Mouse (Mus musculus) thymus, postnatal 36 days (tissue): ENCODE measurements around the gene 2210407C18Rik.

Experiments used
- DNase-seq, 2 experiments: peaks; one replicate each; pipeline ENCODE4 v3.0.0; 2022; ENCODE audit warnings: mixed read lengths in 2 of 2

The 2210407C18Rik gene

DNA sequence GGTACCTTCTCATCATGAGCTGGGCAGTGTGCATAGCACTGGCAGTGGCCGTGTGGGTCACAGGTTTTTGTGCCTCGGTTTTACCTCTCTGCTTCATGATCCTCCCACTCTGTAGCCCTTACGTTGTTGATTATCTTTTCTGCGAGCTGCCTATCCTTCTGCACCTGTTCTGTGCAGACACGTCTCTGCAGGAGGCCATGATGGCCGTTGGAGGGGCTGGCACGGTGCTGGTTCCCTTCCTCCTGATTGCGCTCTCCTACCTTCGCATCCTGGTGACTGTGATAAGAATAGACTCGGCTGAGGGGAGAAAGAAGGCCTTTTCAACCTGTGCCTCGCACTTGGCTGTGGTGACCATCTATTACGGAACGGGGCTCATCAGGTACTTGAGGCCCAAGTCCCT, 18.0 kb downstream of the 2210407C18Rik start:
- no peak for DNase-seq

DNA sequence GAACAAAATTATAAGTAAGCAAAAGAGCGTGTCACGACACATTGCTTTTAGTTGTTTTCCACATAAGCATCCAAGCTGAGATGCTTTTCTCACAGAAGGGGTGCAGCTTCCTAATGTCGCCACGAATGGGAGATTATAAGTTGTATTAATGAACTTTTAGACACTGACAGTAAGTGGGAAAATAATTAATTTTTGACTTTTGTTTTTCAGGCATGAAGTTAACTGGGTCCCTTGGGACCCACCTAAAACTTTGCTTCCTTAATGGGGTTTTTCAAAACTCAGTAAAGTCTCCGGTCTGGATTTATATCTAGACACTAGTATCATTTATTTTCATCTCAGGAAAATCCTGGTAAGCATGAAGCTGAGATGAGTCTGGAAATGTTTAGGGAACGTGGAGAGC, 21.1 kb downstream of the 2210407C18Rik start, which contains the start of gene Olfr324:
Gene Olfr324 (plus strand): TSS at position 301 of the 400 bp plus-strand sequence.
- DNase-seq = no peak

DNA sequence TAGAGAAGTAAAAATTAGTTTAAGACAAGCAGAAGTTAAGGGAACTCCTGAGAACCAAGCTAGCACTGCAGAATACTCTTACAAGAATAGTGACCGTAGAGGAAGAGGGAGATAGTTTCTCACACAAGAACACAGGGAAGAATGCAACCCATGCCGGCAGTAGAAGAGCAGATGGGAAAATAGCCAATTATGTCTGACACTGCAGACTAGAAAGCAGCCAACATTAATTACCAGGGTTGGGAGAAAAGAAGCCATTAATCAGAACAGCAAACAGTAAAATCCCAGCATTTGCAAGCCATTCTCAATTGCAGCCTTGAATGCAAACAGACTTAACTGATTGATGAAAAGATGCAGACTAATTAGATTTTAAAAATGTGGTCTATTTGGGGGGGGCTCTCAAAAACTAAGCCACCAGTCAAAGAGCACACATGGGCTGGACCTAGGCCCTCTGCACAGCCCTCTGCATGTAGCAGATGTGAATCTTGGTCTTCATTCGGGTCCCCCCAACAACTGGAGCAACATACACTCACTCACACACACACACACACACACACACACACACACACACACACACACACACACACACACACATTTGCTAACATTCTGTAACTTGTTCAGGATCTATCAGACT, 27.1 kb downstream of the 2210407C18Rik start:
- no peak for DNase-seq

DNA sequence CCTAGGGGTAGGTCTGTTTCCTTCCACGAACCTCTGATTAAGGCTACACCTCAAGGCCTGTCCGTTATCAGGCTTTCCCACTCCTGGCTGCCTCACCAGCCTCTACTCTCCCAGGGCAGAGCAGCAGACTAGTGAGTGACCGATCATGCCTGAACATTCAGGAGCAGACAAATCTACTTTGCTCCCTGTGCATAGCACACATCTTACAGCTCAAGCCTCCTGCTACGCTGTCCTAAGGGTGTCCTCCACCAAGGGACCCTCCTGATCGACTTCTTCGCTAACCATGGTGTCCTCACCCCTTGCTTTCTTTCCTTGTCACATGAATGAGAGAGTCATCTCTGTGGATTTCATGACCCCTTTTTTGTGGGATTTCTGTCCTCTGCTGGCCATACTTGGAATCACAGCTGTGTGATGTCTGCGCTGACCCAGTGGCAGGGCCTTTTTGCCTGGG, 28.0 kb downstream of the 2210407C18Rik start:
- peak; percentile 23 to 41 for DNase-seq

DNA sequence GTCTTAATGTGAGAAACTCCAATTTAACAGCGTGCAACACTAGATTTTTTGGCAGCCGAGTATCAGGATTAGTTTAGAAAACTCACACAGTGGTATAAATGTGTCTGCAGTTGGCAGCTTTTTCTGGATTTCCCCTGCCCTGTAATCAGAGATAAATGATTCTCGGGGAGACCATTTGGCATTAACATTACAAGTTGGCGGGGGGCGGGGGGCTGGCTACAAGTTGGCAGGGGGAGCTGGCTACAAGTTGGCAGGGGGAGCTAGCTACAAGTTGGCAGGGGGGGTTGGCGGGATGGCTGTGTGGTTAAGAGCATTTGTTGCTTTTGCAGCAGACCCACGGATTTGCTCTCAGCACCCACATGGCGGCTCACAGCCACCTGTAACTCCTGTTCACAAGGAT, 37.2 kb downstream of the 2210407C18Rik start:
- no peak for DNase-seq

DNA sequence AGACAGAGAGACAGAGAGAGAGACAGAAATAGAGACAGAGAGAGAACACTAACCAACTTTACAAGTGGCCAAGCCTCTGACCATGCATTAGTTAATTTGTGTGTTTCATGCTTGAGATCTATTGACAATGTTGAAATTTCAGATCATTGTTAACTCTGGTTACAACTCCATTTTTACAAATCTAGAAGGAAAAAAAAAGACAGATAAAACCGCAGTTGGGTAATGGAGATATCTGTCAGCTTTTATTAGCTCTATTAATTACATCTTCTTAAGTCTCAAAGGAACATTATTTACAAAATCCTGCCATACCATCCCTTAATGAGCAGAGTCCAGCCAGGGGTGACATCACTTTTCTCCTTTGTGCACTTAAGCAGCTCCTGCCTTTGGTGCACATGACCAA, 38.4 kb downstream of the 2210407C18Rik start, which contains the start of gene Olfr325:
Gene Olfr325 (plus strand): TSS at position 301 of the 400 bp plus-strand sequence.
- no peak for DNase-seq

DNA sequence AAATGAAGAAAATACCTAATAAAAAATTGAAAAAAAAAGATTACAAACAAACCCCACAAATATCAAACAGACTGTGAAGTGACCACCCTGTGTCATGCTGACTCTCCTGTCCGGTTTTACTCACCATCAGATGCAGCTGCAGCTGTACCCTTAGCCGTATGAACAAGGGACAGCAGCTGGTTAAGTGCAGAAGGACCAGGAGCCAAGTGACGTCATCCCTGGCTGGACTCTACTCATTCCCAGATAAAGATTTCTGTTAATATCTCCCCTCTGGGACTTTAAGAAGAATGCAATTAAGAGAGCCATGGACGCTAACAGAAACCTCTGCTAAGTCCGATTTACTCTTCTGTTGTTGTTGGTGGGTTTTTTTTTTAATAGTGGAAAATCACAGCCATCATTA, 45.5 kb downstream of the 2210407C18Rik start, which contains the start of gene Olfr224:
Gene Olfr224 (minus strand): TSS at position 149 of the 400 bp plus-strand sequence.
- DNase-seq = no peak
